Mouse (Mus musculus) left cerebral cortex, adult 18-20 months (tissue): Measurements from ENCODE around the gene Crk. TPM values are rescaled to one million over a fixed set of nuclear protein-coding genes. Genes with fewer than 3 reads are reported as not detected.

Experiments used
- DNase-seq, 2 experiments: peaks; one replicate each; pipeline ENCODE4 v3.0.0; 2021 to 2022; ENCODE audit warnings: low spot score in 2 of 2, mixed read lengths in 1 of 2
- total RNA-seq, 2 experiments: library from RNA; stranded (reverse); gene quantifications; 2 replicates each; pipeline ENCODE4 v1.2.3; 2021

Crk gene
- total RNA-seq, 2 experiments from 2014 or later, result 126 to 132 TPM

- no peak for DNase-seq
Measured at GRCm38 (mm10) chr11:75654471-75655390, 24.3 kb upstream of the Crk start.

DNA sequence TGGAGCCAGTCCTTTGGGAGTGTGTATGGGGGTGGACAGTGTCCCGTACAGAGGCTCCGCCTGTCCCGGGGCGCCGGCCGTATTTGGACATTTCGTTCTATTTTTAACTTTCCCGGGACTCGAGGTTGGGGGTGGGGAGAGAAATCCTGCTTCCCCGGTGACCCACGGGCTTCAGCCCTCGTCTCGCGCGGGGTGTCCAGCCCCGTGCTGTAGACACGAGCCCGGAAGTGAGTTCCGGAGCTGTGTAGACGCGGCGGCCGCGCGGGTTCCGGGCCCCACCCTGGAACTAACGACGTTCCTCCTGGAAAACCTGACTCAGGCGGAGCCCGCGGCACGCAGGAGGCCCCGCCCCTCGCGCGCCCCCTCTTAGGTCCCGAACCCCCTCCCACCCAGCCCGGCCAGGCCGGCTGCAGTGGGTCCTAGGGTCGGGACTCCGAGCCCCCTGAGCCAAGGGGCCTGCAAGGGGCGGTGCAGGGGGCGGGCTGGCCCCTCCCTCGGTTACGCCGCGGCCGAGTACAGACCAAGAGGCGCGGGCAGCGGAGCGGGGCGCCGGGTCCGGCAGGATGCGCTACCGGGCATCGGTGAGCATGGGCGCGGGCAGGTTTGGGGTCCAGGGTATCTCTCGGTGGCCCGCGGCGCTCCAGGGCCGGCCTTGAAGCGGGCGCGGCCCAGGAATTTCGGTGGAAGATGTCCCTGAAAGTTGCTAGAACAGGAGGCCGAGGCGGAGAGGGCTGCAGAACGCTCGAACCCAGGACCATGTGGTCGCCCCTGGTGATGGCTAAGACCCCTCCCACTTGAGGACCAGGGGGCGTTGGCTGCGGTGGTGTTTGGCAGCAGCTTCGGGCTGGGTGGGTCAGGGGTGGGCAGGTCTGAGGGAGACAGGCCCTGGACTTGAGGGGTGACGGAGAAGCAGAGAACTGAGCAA, 23.2 kb upstream of the Crk start:
- peak; percentile 43 to 52 for DNase-seq

- DNase-seq, result no peak
Measured at GRCm38 (mm10) chr11:75656621-75657590, 22.2 kb upstream of the Crk start.

DNA sequence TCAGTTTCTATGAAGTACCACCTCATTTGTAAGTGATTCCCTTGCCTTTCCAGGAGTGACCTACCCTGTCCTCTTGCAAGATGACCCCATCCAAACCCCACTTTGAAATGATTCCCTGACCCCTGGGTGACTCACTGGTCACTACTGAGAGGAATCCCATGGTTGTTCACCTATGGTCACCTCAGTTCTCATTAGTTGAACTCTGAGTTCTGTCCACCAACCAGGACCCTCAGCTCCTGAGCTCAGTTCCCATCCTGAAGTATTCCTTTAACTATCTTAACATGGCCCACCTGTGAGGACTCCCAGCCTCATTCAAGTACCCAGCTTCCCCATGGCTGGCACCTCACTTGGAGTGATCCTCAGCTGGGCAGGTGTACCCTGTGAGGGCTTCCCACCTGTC, 21.2 kb upstream of the Crk start:
- DNase-seq, result no peak

GRCm38 (mm10) chr11:75658311-75658710, 20.7 kb upstream of the Crk start:
- no peak for DNase-seq

GRCm38 (mm10) chr11:75658996-75659750, 19.9 kb upstream of the Crk start:
- DNase-seq, result no peak

GRCm38 (mm10) chr11:75660081-75660590, 18.9 kb upstream of the Crk start:
- no peak for DNase-seq

DNA sequence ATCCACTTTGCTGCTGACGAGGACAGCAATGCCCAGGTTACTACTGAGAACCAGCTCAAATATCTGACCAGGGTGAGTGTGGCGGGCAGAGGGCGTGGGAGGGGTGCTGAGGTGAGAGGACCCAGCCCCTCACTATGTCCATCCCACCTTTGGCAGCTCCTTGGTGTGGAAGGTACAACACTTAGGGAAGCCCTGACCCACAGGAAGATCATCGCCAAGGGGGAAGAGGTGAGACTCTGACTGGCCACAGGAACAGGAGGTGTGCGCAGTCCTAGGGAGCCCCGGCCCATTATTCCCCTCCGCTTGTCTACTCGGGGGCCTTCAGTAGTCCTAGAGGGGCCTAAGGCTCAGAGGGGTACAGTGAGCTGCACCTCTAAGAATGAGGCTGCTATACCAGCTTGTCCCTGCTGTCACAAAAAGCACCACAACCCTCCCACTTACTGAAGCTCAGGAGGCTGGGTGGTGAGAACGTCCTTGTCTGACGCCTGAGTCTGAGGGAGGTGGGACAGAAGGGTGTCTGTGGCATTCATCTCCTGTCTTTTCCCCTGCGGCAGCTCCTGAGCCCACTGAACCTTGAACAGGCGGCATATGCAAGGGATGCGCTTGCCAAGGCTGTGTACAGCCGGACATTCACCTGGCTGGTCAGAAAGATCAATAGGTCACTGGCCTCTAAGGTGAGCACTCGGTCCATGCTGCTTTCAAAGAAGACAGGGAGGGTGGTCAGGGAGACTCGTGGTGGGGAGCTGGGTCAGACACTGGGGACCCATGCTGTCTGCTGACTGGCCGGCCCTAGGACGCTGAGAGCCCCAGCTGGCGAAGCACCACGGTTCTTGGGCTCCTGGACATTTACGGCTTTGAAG, 17.9 kb upstream of the Crk start:
- no peak for DNase-seq

GRCm38 (mm10) chr11:75662131-75662530, 16.9 kb upstream of the Crk start:
- no peak for DNase-seq

- no peak for DNase-seq
Measured at GRCm38 (mm10) chr11:75666296-75666695, 12.8 kb upstream of the Crk start.

DNA sequence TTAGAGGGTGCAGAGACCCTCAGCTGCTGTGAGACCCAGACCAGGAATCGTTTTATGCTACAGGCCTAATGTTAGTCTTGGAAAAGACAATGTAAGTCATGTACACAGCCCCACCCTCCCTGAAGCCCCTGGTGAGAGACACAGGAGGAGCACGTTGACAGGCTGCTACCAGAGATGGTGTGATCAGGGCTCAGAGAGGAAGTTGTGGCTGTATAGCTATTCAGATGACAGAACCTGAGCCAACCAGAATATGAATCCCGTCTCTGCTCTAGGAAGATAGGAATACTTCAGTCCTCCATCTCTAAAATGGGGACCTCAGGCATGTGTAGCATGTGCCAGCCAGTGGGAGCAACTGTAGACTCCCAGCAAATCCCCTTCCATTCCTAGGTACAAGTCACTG, 10.4 kb upstream of the Crk start:
- DNase-seq, result no peak

DNA sequence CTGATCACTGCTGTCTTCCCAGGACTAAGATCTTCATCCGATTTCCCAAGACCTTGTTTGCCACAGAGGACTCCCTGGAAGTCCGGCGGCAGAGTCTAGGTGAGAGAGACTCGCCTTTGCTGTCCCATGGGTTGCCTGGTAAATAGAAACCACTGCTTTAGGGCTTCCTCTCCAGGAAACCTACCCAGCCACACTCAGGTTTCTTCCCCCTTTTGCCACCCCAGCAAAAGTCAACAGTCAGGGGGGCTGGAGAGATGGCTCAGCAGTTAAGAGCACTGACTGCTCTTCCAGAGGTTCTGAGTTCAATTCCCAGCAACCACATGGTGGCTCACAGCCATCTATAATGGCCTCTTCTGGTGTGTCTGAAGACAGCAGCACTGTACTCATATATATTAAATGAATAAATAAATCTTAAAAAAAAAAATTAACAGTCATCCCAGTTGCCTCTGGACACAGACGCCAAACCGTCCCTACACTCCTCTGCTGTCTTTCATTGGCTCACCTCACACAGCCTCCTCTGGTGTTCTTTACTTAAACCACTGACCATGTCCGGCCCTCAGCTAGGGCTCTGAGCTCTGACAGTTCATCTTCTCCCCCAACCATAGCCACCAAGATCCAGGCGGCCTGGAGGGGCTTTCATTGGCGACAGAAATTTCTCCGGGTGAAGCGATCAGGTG, 9.7 kb upstream of the Crk start:
- no peak for DNase-seq

DNA sequence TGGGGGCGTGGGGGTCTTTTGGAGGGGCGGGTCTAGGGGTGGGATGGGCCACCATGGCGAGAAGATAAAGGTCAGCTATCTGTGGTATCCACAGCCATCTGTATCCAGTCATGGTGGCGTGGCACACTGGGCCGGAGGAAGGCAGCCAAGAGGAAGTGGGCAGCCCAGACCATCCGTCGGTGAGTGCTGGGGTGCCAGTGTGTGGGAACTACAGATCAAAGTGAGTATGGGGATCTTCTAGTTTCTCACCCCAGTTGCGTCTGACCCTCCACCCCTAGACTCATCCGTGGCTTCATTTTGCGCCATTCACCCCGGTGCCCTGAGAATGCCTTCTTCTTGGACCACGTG, 9.2 kb upstream of the Crk start:
- DNase-seq, result no peak

DNA sequence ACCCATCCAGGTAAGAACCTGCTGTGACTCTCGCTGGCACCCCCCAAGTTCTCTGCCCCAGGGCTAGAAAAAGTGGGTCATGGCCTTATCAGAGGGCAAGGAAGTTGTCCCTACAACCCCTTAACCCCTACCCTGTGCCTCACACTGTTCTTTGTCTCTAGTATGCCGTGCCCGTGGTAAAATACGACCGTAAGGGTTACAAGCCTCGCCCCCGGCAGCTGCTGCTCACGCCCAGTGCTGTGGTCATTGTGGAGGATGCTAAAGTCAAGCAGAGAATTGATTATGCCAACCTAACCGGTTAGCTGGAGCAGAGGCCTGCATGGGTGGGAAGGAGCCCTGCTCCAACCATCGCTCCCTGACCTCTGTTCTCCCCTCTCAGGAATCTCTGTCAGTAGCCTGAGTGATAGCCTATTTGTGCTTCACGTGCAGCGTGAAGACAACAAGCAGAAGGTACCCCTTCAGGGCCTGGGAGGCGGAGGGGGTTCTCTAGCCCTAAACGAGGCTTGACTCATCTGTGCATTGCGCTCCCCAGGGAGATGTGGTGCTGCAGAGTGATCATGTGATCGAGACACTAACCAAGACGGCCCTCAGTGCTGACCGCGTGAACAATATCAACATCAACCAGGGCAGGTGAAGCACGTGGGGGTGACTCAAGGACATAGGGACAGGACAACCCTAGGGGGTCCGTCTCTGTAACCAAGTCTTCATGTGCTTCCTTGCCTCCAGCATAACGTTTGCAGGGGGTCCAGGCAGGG, 7.5 kb upstream of the Crk start:
- no peak for DNase-seq

DNA sequence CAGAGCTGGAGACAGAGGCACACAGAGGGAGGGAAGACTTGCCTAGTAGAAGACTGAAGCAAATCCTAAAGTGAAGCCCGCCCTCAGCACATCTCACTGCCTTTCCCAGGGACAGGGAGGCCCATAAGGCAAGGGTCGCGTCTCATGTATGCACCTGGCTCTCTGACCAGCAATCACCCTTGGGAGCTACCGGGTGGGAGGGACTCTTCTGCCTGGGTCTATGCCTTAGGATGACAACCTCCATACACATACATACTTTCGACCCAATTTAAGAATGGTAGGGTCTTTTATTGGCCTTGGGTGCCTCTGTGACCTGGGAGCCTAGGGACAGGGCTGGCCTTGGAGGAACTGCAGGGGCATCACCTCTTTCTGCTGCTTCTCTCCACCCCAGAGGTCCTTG, 5.6 kb upstream of the Crk start:
- DNase-seq, result no peak

DNA sequence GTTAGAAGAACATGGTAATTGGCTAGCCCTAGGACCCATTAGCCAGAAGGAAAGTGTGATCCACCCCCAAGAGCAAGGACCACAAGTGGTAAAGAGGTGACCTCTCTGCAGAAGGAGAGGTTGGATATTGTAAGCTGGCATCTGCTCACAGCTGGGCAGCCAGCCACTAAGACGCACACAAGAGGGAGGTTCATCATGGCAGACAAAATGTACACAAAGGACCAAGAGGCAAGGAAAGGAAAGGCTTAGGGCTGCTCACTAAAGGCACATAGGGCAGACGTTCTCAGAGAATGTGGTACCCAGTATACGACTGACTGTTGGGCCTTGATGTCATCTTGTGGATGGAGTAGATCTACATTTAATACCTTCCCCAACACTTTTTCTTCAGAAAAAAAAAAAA, 4.2 kb upstream of the Crk start:
- no peak for DNase-seq

DNA sequence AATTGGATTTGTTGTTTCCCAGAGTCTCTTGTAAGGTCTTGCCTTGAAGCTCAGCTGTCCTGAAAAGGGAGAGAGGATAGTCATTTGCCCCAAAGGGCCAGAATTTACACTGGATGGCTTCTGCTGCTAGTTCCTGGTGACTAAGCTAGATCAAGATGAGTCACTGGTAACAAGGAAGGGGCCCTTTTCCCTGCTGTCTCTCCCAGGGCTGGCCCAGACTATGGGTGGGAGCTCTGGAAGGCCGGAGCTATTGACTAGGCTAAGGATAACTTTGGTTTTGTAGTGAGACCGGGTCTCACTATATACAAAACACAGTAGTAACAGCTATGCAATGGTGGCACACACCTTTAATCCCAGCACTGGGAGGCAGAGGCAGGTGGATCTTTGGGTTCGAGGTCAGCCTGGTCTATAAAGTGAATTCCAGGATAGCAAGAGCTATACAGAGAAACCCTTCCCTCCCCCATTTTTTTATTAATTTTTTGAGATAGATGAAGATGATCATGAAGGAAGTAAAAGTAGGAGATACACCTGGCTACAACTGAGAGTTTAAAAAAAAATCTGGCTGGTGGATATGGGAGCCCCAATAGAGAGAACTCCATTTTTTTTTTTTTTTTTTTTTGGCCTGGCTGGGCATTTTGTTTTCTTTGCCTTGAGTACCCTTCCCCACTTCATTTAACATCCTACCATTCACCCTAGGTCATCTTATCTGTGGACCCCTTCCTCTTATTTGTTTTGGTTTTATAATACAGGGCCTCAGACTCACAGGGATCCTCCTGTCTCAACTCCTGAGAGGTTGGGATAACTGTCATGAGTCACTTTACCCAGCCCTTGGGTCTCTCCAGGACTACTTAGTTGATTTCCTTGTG, 945 bp upstream of the Crk start:
- DNase-seq, result no peak
